Mouse (Mus musculus) A20 (cell line): ENCODE measurements around the gene Rmi1.
"Not testable (repeated sequence)": the region's sequence is repeated elsewhere in the genome, so short reads cannot be mapped to it uniquely, and the experiment has no call there.

ENCODE experiments used
- DNase-seq: peaks from one replicate; pipeline ENCODE4 v3.0.0-alpha.2; 2011; ENCODE audit warnings: low read depth, low spot score

The Rmi1 gene

DNA sequence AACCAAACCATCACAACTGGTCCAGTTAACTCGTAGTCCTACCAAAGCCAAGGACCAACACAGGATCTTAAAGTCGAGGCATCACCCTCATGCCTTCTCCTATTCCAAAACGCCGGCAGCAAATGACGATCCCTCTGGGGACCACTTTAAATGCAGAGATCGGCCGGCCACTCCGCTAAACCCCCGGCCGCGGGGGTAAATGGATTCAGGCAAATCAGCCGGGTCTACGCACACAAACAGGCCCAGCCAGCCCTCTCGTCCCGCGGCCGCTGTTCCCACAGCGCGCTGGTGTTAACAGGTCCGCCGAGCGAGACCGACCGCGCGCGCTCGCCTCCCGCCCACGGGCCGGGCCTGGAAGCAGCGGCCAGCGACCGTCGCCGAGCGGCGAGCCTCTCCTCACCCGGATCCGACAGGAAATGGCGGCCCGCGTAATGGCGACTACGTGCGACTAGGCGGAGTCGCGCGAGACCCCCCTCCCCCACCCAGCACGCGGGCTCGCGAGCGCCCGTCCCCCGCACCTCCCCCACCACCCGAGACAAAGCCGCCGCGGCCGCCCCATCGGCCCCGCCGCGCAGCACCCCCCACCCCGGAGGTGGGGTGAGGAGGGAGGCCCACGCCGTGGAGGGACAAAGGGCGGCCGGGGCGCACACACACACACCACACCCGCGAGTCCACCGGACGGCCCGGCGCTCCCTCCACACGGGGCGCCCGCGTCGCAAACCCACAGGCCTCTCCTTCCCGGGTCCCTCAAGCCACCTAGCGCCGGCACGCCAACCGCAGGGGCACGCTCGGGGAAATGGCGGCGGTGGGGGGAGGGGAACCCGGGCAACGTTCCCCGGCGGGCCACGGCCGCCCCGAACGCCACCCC lies 679 bp upstream of the Rmi1 start:
- DNase-seq: peak; percentile 75

- no peak for DNase-seq
Measured at GRCm38 (mm10) chr13:58402744-58403110, 679 bp downstream of the Rmi1 start.

GRCm38 (mm10) chr13:58403243-58403642 lies 1.2 kb downstream of the Rmi1 start, which contains the start of gene Hnrnpk:
Gene Hnrnpk, minus strand, starts transcription at chr13:58403343.
- not testable (repeated sequence) for DNase-seq

DNA sequence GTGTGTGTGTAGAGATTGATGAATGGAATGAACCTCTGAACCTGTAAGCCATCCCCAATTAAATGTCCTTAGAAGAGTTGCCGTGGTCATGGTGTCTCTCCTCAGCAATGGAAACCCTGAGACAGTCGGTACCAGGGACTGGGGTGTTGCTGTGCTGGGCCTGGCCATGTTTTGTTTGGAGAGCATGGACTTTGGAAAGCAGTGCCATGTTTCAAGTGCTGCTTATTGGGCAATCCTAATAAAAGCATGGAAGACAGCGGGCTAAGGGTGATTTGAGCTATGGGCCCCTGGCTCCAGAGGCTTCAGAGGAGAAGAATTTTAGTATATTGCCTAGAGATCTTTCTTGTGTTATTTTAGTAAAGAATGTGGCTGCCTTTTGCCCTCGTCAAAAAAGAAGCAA lies 9.0 kb downstream of the Rmi1 start:
- DNase-seq: no peak

- DNase-seq: no peak
Measured at GRCm38 (mm10) chr13:58415374-58415773, 13.3 kb downstream of the Rmi1 start.

GRCm38 (mm10) chr13:58415838-58416237 lies 13.8 kb downstream of the Rmi1 start:
- DNase-seq: no peak

DNA sequence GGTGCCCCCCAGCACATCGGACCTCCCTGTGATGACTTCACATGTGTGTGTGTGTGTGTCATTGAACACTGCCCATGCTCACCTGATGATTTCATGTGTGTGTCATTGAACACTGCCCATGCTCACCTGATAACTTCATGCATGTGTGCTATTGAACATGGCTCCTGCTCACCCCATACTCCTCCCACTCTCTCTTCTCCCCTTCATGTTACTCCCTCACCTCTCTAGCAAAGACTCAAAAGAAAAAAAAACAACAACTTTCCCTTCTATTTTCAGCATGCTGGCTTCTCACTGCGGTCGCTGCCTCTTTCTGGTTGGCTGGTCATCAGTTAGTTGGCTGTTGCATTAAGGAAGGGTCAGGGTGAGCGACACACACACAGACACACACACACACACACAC lies 16.6 kb downstream of the Rmi1 start:
- peak; percentile 85 for DNase-seq

DNA sequence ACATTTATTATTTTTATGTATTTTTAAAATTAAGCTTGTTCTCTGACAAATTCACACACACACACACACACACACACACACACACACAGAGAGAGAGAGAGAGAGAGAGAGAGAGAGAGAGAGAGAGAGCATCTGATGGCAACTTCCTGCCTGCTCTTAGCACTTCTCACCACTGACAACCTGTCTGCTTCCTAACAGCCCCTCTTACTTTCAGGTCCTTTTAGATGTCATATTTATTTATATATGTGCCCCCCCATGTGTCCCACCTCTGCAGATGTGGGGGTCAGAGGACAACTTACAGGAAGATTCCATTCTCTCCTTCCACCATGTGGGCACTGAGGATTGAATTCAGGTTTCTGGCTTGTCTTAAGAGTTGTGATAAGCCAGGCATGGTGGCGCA lies 17.2 kb downstream of the Rmi1 start:
- DNase-seq: peak; percentile 58

GRCm38 (mm10) chr13:58421026-58421425 lies 19.0 kb downstream of the Rmi1 start:
- DNase-seq: no peak

DNA sequence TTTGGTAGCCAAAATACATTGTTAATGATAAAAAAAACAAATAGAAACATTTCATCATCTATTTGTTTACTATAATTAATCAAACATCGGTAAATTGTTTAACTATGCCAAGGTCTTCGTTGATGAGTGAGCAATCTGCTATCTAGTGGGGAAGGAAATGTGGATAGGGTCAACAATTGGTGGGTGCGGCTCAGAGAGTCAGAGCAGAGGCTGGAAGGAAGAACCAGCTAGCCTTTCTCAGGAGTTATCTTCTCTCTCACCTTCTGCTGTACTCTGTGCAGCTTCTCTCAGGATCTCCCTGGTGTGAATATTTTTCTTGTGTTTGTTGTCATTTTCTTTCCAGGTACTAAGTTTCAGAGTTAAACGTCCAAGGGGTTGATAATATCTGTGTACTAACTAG lies 20.2 kb downstream of the Rmi1 start:
- DNase-seq: no peak

- DNase-seq: no peak
Measured at GRCm38 (mm10) chr13:58423061-58423660, 21.1 kb downstream of the Rmi1 start.

GRCm38 (mm10) chr13:58439716-58440115 lies 37.7 kb downstream of the Rmi1 start:
- DNase-seq: no peak

DNA sequence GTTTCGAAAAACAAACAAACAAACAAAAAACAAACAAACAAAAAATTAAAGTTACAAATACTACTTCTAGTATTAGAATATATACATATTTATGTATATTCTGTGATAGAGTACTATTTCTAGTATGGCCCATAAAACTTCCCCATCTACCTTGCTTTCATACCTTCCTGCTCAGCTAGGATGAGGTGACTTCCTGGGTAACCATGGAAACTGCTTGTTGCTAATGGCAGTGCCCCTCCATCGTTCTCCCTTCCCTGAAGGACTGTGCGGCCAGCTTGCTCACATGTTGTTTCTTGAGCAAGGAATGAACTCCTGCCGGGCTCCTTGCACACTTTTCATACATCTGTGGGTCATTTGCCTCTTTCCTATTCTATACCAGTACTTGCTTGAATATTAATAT lies 41.3 kb downstream of the Rmi1 start:
- no peak for DNase-seq

- peak; percentile 79 for DNase-seq
Measured at GRCm38 (mm10) chr13:58443787-58444186, 41.7 kb downstream of the Rmi1 start.

DNA sequence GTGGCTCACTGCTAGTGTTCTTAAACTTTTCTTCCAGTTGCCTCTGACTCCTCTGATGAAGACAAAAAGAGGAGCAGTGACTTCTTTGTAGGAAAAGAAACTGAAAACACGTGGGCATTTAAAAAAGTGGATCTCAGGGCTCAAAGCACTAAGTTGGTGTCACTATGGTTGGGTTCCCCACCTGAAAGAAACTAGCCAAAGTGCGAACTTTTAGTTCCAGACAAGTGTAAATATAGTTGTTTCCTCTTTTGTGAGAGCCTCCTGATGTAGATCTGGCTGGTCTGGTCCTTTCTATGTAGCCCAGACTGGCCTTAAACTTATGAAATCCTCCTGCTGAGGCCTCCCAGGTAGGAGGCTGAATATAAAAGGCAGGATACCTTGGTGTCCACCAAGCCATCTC lies 44.5 kb downstream of the Rmi1 start:
- DNase-seq: peak; percentile 36

- DNase-seq: no peak
Measured at GRCm38 (mm10) chr13:58450459-58451182, 48.6 kb downstream of the Rmi1 start.

GRCm38 (mm10) chr13:58452246-58452645 lies 50.2 kb downstream of the Rmi1 start:
- DNase-seq: peak; percentile 16

DNA sequence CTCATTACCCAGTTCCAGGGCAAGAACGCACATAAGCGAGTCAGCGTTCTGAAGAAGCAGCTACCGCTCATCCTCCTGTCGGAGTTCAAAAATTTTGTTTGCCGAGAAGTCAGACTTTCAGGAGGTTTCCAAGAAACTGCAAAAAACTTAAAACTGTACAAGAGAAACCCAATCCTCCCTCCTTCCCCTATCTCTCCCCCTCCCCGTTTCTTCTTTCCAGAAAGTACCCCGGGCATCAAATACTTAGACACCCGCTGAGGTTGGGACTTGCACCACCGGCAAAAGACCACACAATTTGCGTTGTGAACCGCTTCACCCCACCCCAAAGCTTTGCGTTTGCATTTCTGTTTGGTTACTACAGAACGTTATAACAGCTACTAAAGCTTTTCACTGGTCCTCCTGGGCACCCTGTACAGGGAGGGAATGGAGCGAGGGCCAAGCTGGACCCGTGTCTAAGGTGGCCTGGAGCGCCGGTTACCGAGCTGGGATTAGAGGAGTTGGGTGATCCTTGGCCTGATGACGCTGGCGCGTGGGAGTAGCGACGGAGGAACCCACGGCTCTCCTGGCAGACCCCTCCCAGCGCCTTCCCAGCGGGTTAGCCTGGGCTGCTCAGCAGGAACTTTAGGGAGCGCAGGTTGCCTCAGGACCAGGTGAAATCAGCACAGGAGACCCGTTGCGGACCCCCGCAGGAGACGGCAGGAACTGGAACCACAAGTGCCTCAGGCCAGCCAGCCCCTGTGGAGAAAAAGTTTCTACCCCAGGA lies 50.8 kb downstream of the Rmi1 start:
- DNase-seq: peak; percentile 33

- DNase-seq: peak; percentile 81
Measured at GRCm38 (mm10) chr13:58453541-58453940, 51.5 kb downstream of the Rmi1 start.

- DNase-seq: no peak
Measured at GRCm38 (mm10) chr13:58456547-58456946, 54.5 kb downstream of the Rmi1 start.

- DNase-seq: not testable (repeated sequence)
Measured at GRCm38 (mm10) chr13:58458811-58459210, 56.8 kb downstream of the Rmi1 start.
